Mouse (Mus musculus): ENCODE results near the gene 4930558C23Rik.
"Not testable (repeated sequence)": the region's sequence is repeated elsewhere in the genome, so short reads cannot be mapped to it uniquely, and the experiment has no call there.

Gene 4930558C23Rik

DNA sequence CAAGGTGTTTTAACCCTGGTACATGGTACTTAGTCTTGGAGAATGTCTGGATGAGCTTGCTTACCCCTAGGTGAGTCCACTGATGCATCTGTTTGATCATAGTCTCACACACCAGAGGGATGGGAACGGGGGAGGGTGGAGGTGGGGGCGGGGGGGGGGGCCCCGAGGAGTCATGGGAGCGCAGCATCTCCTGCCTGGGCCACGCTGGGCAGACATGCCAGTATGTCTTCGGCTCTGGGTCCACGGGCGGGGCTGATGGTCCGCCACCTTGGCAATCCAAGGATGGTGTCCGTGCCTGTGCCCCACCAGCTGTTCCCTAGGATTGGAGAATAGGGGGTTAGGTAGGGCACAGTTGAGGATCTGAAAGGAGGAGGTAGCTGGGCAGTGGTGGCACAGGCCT lies 29.4 kb downstream of the 4930558C23Rik start:
- DNase-seq (ENCODE audit: low read depth, low spot score), result no peak

- DNase-seq (ENCODE audit: low read depth, low spot score), result peak; percentile 78
Measured at GRCm38 (mm10) chr3:95370101-95370500, 32.5 kb downstream of the 4930558C23Rik start.

GRCm38 (mm10) chr3:95360276-95360675 lies 42.4 kb downstream of the 4930558C23Rik start:
- DNase-seq (ENCODE audit: low read depth, low spot score), result not testable (repeated sequence)

DNA sequence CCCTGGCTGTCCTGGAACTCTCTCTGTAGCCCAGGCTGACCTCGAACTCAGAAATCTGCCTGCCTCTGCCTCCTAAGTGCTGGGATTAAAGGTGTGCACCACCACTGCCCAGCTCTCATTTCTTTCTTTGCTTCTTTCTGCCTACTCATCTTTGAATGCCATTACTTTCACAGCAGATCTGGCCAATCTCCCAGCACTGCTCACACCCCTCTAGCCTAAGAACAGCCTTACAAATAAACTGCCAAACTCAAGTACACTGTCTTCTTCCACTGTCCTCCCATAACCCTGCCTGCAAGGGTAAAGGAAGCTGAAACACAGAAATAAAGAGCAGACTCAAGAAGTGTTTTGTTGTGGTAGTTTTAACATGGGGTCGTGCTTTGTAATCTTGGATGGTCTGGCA lies 44.9 kb downstream of the 4930558C23Rik start:
- DNase-seq (ENCODE audit: low read depth, low spot score), result no peak

- DNase-seq (ENCODE audit: low read depth, low spot score), result peak; percentile 99
Measured at GRCm38 (mm10) chr3:95356701-95357449, 45.8 kb downstream of the 4930558C23Rik start, which contains the start of gene Setdb1. TSS of gene Setdb1 (minus strand) at chr3:95357202.

GRCm38 (mm10) chr3:95355911-95356544 lies 46.6 kb downstream of the 4930558C23Rik start:
- DNase-seq (ENCODE audit: low read depth, low spot score), result not testable (repeated sequence)

DNA sequence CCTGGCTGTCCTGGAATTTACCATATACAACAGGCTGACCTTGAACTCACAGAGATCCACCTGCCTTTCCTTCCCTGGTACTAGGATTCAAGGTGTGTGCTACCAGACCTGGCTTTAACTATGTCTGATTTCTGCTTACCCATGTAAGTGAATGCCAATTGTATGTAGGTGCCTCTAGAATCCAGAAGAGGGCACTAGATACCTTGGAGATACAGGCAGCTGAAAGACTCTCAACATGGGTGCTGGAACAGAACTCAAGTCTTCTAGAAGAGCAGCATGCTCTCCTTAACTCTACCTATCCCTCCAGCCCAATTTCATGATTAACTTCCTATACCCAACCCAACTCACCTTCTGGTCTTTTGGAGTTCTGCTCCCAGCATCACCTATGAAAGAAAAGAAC lies 53.1 kb downstream of the 4930558C23Rik start:
- DNase-seq (ENCODE audit: low read depth, low spot score), result peak; percentile 81

- DNase-seq (ENCODE audit: low read depth, low spot score), result not testable (repeated sequence)
Measured at GRCm38 (mm10) chr3:95348343-95348742, 54.3 kb downstream of the 4930558C23Rik start.

- DNase-seq (ENCODE audit: low read depth, low spot score), result no peak
Measured at GRCm38 (mm10) chr3:95346454-95346853, 56.2 kb downstream of the 4930558C23Rik start.

GRCm38 (mm10) chr3:95343356-95344000 lies 59.2 kb downstream of the 4930558C23Rik start:
- DNase-seq (ENCODE audit: low read depth, low spot score), result peak; percentile 56

DNA sequence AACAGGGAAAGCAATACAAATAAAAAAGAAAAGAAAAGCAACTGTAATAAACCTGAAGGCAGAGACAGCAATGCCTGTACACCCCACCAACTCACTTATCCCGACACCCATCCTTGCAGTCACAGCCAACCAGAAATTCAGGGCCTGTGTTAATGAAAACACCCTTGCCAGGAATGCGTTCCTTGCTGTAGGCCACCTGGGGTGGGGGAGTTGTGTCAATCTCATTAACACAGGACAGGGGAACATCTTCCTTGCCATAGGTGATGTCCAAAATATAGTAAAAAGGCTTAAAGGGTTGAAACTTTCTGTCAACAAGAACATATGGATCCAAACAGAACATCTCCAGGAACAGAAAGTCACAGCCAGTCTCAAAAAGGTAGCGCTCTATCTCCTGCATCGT lies 64.4 kb downstream of the 4930558C23Rik start:
- DNase-seq (ENCODE audit: low read depth, low spot score), result peak; percentile 55

GRCm38 (mm10) chr3:95337345-95337744 lies 65.3 kb downstream of the 4930558C23Rik start:
- no peak for DNase-seq (ENCODE audit: low read depth, low spot score)

Data from R1 (cell line).